ENCODE assay signal across 9 mouse cellular contexts in the genomic region with DNA sequence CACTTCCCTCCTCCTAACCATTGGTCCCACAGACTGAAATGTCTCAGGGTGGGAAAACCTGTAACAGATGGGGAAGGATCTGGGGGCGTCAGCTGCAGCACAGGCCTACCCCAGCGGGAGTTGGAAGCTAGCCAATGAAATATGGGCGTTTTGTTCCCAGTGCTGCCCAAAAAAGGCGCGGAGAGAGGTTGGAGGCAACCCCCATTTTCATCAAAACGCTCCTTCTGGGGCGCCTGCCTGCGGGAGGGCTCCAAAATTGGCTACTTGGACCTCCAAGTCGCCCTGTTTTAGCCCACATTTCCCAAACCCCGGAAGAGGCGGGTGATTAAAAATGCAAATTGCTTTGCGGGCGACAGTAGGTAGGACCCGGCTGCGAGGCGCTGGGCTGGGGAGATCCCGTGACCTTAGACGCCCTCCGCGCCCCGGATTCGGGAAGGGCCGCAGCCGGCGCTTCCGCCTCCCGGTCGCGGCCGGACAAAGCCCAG. TPM values are rescaled to one million over a fixed set of nuclear protein-coding genes. Genes with fewer than 3 reads are reported as not detected.
DNase-seq lines count a peak whose midpoint lies in the region; ATAC-seq lines count a peak whose summit lies in the region.
"Had no signal": no experiment of that assay in that cellular context is flagged by ENCODE, and none has a peak within 500 bp of the region (broad histone marks: within the 10 kb centered on the region; RNA-seq: fewer than 3 reads in every experiment).

No protein-coding gene starts in this region.

- no peak for DNase-seq in heart, adult 8-10 months (ENCODE audit: low spot score)
- DNase-seq in ZHBTc4 (ENCODE audit: low read depth, low spot score) = peak; percentile 77
- peak; percentile 76 for DNase-seq in right cerebral cortex, postnatal 14 days
- DNase-seq in urinary bladder, postnatal 4 days (ENCODE audit: low spot score in 2 of 2) = no peak

- H3K4me3 ChIP-seq in heart, embryonic 13.5 days = peak overlapping the region; percentile 95
- H3K4me3 ChIP-seq in embryonic facial prominence, embryonic 13.5 days = peak overlapping the region; percentile 74
- peak overlapping the region; percentile 82 for H3K4me3 ChIP-seq in intestine, embryonic 16.5 days (ENCODE audit: low read length)
- peak overlapping the region; percentile 66 for H3K4me3 ChIP-seq in liver, embryonic 16.5 days (ENCODE audit: low read depth, low read length)

- no peaks in the 10 kb centered on the region for H3K9me3 ChIP-seq in heart, embryonic 13.5 days
- H3K9me3 ChIP-seq in embryonic facial prominence, embryonic 13.5 days = no peaks in the 10 kb centered on the region
- H3K9me3 ChIP-seq in intestine, embryonic 16.5 days (ENCODE audit: control insufficient read depth, low read length) = no peaks in the 10 kb centered on the region
- H3K9me3 ChIP-seq in liver, embryonic 16.5 days (replicated peaks; ENCODE audit: control insufficient read depth, low read length) = no peaks in the 10 kb centered on the region

- H3K27ac ChIP-seq in heart, embryonic 13.5 days (replicated peaks) = peak overlapping the region; percentile 99
- H3K27ac ChIP-seq in embryonic facial prominence, embryonic 13.5 days = peak overlapping the region; percentile 98
- peak overlapping the region; percentile 100 for H3K27ac ChIP-seq in intestine, embryonic 16.5 days (ENCODE audit: low read length)
- H3K27ac ChIP-seq in liver, embryonic 16.5 days (ENCODE audit: low read length) = peak overlapping the region; percentile 92

- under 1% methylated on average over 30 of the region's 30 CpGs for WGBS in heart, embryonic 13.5 days
- 0% methylated on average over 30 of the region's 30 CpGs for WGBS in embryonic facial prominence, embryonic 13.5 days
- under 1% methylated on average over 30 of the region's 30 CpGs for WGBS in intestine, embryonic 16.5 days
- WGBS in liver, embryonic 16.5 days (ENCODE audit: insufficient replicate concordance) = under 1% methylated on average over 30 of the region's 30 CpGs

- peak overlapping the region; percentile 89 for H3K4me2 ChIP-seq in heart, embryonic 13.5 days
- H3K4me2 ChIP-seq in embryonic facial prominence, embryonic 13.5 days = peak overlapping the region; percentile 86
- H3K4me2 ChIP-seq in intestine, embryonic 16.5 days (ENCODE audit: low read depth, low read length) = peak overlapping the region; percentile 92
- H3K4me2 ChIP-seq in liver, embryonic 16.5 days (ENCODE audit: low read depth, low read length) = peak overlapping the region; percentile 66

- peak; percentile 8; the same call in 1 of the 2 replicates for ATAC-seq in heart, embryonic 13.5 days (ENCODE audit: extremely low read depth, insufficient number of reproducible peaks, low FRiP score, low TSS enrichment)
- ATAC-seq in embryonic facial prominence, embryonic 13.5 days (ENCODE audit: insufficient number of reproducible peaks, insufficient read depth, low FRiP score, low TSS enrichment, low read depth) = no peak; the same call in 1 of the 2 replicates
- ATAC-seq in intestine, embryonic 16.5 days = peak; percentile 34
- ATAC-seq in liver, embryonic 16.5 days (ENCODE audit: low read depth) = peak; percentile 13; the same call in 1 of the 2 replicates

- no peaks in the 10 kb centered on the region for H3K27me3 ChIP-seq in heart, embryonic 13.5 days (replicated peaks)
- no peaks in the 10 kb centered on the region for H3K27me3 ChIP-seq in embryonic facial prominence, embryonic 13.5 days
- H3K27me3 ChIP-seq in intestine, embryonic 16.5 days (replicated peaks; ENCODE audit: control insufficient read depth, insufficient read depth, low read length) = no peaks in the 10 kb centered on the region
- H3K27me3 ChIP-seq in liver, embryonic 16.5 days (ENCODE audit: control insufficient read depth, insufficient read depth, low read depth, low read length) = peaks cover 39% of the 10 kb centered on the region

- H3K4me1 ChIP-seq in heart, embryonic 13.5 days = peaks cover 20% of the 10 kb centered on the region
- peaks cover 27% of the 10 kb centered on the region for H3K4me1 ChIP-seq in embryonic facial prominence, embryonic 13.5 days
- peaks cover 13% of the 10 kb centered on the region for H3K4me1 ChIP-seq in intestine, embryonic 16.5 days (ENCODE audit: control insufficient read depth, insufficient read depth, low read length)
- H3K4me1 ChIP-seq in liver, embryonic 16.5 days (ENCODE audit: control insufficient read depth, low read depth, low read length) = no peaks in the 10 kb centered on the region; the same call in 1 of the 2 replicates

- H3K36me3 ChIP-seq in heart, embryonic 13.5 days = peaks cover 6% of the 10 kb centered on the region
- peaks cover 3% of the 10 kb centered on the region; the same call in 1 of the 2 replicates for H3K36me3 ChIP-seq in embryonic facial prominence, embryonic 13.5 days
- H3K36me3 ChIP-seq in intestine, embryonic 16.5 days (ENCODE audit: control insufficient read depth, insufficient read depth, low read length) = no peaks in the 10 kb centered on the region
- no peaks in the 10 kb centered on the region for H3K36me3 ChIP-seq in liver, embryonic 16.5 days (ENCODE audit: control insufficient read depth, insufficient read depth)
- H3K36me3 ChIP-seq: G1E had no signal

- peak overlapping the region; percentile 93 for H3K9ac ChIP-seq in heart, embryonic 13.5 days
- H3K9ac ChIP-seq in embryonic facial prominence, embryonic 13.5 days = peak overlapping the region; percentile 93
- H3K9ac ChIP-seq in intestine, embryonic 16.5 days (ENCODE audit: low read depth, low read length) = peak overlapping the region; percentile 93
- peak overlapping the region; percentile 56 for H3K9ac ChIP-seq in liver, embryonic 16.5 days (ENCODE audit: low read depth, low read length)

RNA-seq across cellular contexts. Expression of gene Dusp6, which starts 1.8 kb away (rescaled TPM):
- polyA plus RNA-seq in heart, embryonic 13.5 days (2015; fragmentation: Nextera tagmentation; extraction: Ambion mirVana) = 39.4 and 40.6 TPM in 2 replicates
- 10 to 100 TPM; 12.9 to 18.7 (median 15.2) TPM for total RNA-seq in heart, adult 8-10 months (2022)
- polyA plus RNA-seq in embryonic facial prominence, embryonic 13.5 days (2015; fragmentation: Nextera tagmentation; extraction: Ambion mirVana) = 61.9 and 73.3 TPM in 2 replicates
- 37.2 and 37.5 TPM in 2 replicates for polyA plus RNA-seq in intestine, embryonic 16.5 days (2015; fragmentation: Nextera tagmentation; extraction: Ambion mirVana)
- polyA plus RNA-seq in liver, embryonic 16.5 days (2015; fragmentation: Nextera tagmentation; extraction: Ambion mirVana) = 25.1 and 29.0 TPM in 2 replicates
- polyA plus RNA-seq: G1E had no signal

Comparison
In these comparisons a context has a peak if more than half of its experiments do, and no peak if none do; other contexts are left out.
1. DNase-seq: peak in ZHBTc4 (single experiment) and right cerebral cortex, postnatal 14 days (single experiment); none in heart, adult 8-10 months (single experiment) and urinary bladder, postnatal 4 days (0 of 2).
2. Peak in every context shown above with its lines, with median percentiles within 50 percentile points of each other: H3K27ac ChIP-seq, H3K4me2 ChIP-seq, H3K4me3 ChIP-seq and H3K9ac ChIP-seq.